Mouse (Mus musculus) testis, adult 2 months (tissue): ENCODE results near the gene Ell. TPM values are rescaled to one million over a fixed set of nuclear protein-coding genes. Genes with fewer than 3 reads are reported as not detected.

ENCODE experiments used
- H3K27ac ChIP-seq: fragments of 200-500 bp; 2 replicates; pipeline ENCODE4 v1.5.1; 2012; ENCODE audit warnings: low read depth, low read length; ENCODE audit not compliant: control insufficient read depth, insufficient read depth
- H3K27me3 ChIP-seq: fragments of 200-500 bp; 2 replicates; pipeline ENCODE4 v1.6.1; 2012; ENCODE audit warnings: mild to moderate bottlenecking, low read length, moderate library complexity; ENCODE audit not compliant: control insufficient read depth, insufficient read depth
- H3K36me3 ChIP-seq: fragments of 200-500 bp; 2 replicates; pipeline ENCODE4 v1.6.1; 2012; ENCODE audit warnings: mild to moderate bottlenecking, low read length; ENCODE audit not compliant: control insufficient read depth, insufficient read depth
- H3K4me1 ChIP-seq: fragments of 200-500 bp; 2 replicates; pipeline ENCODE4 v1.6.1; 2012; ENCODE audit warnings: low read length; ENCODE audit not compliant: control insufficient read depth, insufficient read depth
- H3K4me3 ChIP-seq: fragments of 200-500 bp; 2 replicates; pipeline ENCODE4 v1.5.1; 2012; ENCODE audit warnings: low read depth, mild to moderate bottlenecking, low read length, moderate library complexity, mixed read lengths; ENCODE audit not compliant: control insufficient read depth
- CTCF ChIP-seq: fragments of 200-500 bp; IDR thresholded peaks from 2 replicates; pipeline ENCODE4 v1.5.1; 2012; ENCODE audit warnings: low read depth, mild to moderate bottlenecking, inconsistent platforms, low read length, moderate library complexity; ENCODE audit not compliant: control insufficient read depth, insufficient read depth, insufficient replicate concordance
- POLR2A ChIP-seq: fragments of 200-500 bp; IDR thresholded peaks from 2 replicates; pipeline ENCODE4 v1.6.1; 2012; ENCODE audit warnings: low read depth, mild to moderate bottlenecking, inconsistent platforms, low read length, moderate library complexity; ENCODE audit not compliant: control insufficient read depth
- polyA plus RNA-seq: library from polyadenylated mRNA; depleted of rRNA; stranded (reverse); fragments of >200 nt; gene quantifications from 2 replicates; pipeline ENCODE4 v1.2.3, GENCODE M21; 2012; rRNA removed

Ell gene
- 42.5 and 43.8 TPM in 2 replicates for polyA plus RNA-seq

DNA sequence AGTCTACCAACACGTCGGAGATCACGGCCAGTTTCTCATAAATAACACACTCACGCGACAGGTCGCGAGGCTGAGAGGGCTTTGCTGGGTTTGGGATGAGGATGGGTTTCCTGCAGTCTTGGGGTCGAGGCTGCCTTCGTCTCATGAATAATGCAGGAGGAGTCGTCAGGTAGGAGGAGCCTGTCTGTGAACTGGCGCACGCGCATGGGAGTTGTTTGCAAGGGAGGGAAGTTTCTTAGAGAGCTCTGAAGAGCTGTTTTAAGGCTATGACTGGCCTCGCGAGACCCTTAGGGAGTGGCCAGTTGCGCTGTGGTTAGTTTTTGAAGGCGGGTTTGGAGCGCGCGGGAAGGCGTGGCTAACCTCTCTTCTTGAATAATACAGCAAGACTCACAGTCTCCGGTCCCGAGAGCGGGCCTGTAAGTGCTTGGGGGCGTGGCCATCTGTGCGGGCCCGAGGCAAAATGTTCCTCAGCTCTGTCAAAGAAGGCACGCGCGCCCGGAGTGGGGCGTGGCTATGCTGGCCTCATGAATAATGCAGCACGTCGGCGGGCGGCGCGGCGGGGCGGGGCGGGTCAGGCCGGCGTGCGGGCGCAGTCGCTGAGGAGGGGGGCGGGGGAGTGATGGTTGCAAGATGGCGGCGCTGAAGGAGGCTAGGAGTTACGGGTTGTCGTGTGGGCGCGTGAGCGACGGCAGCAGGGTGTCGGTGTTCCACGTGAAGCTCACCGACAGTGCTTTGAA lies at the start of gene Ell:
Ell (plus strand) TSS at position 381 of the 737 bp plus-strand sequence.
- no peaks in the 10 kb centered on the region for H3K27me3 ChIP-seq
- H3K36me3 ChIP-seq: no peaks in the 10 kb centered on the region; the same call in 1 of the 2 replicates
- peak within 1 kb of the TSS; percentile 90 for H3K4me3 ChIP-seq
- TF ChIP-seq POLR2A (peak; percentile 86), CTCF (0 out of 2 replicates have a peak, but pooled peaks have one; percentile 2)
- peaks cover 10% of the 10 kb centered on the region for H3K4me1 ChIP-seq
- peak within 1 kb of the TSS; percentile 98 for H3K27ac ChIP-seq

DNA sequence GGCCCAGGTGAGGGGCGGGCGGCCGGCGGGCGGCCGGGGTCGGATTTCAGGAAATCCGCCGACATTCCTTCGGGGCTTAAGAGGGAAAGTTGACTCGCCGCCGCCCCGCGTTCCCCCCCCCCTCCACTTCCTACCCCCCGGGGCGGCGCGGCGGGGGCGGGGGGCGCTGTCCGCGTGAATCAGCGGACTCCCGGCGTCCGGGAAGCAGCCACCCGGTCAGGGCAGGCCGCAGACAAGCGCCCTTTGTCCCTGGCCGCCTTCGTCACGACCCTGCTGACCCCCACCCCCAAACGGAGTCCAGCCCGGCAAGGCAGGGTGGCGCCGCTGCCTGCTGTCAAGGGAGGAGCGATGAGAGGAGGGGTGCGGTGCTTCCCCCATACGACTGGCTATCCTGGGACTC lies 49.7 kb upstream of the Ell start:
- no peak for TF ChIP-seq POLR2A
- no peak for TF ChIP-seq CTCF
- Histone ChIP-seq H3K27ac (no peak overlapping the region), H3K36me3 (no peaks in the 10 kb centered on the region), H3K27me3 (peaks cover 3% of the 10 kb centered on the region), H3K4me1 (peaks cover 52% of the 10 kb centered on the region), H3K4me3 (peak overlapping the region; percentile 83)

DNA sequence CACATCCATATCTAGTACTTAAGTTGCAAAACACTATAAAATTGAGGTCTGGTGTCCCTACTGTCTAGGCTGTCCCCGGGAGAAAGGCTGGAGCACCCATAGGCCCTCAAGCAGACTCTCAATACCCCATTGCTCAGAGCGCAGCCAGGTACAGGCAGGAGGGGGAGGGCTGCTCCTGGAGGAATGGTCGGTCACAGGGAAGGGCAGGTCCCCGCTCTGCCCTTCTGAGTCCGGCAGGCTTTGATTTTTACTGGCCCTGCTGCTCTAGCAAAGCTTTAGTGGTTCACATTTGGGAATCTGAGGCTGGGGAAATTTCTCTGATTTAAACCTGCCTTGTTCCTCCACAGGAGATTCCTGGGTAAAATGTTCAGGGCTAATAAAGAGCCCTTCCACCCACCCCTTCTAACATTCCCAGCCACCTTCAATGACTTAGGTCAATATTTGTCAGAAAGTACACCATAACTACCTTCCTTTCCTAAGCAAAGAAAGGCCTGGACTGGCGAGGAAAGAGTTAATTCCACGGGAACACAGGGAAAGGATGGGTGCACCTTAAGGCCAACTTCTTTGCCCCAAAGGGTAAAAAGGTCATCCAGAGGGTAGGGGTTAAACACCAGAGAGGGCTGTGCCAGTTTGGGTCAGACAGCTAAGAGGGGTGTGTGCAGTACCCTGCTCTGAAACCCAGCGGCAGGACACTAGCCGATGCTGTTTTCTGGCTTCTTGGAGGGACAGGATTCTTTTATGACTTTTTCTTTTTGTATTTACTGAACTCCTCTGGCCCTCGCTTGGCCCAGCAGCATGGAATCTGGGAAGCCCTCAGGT lies 49.0 kb upstream of the Ell start:
- Histone ChIP-seq H3K4me3 (peak overlapping the region; percentile 54), H3K27ac (no peak overlapping the region), H3K4me1 (peaks cover 59% of the 10 kb centered on the region), H3K27me3 (peaks cover 3% of the 10 kb centered on the region), H3K36me3 (no peaks in the 10 kb centered on the region)
- TF ChIP-seq CTCF: no peak
- no peak for TF ChIP-seq POLR2A

DNA sequence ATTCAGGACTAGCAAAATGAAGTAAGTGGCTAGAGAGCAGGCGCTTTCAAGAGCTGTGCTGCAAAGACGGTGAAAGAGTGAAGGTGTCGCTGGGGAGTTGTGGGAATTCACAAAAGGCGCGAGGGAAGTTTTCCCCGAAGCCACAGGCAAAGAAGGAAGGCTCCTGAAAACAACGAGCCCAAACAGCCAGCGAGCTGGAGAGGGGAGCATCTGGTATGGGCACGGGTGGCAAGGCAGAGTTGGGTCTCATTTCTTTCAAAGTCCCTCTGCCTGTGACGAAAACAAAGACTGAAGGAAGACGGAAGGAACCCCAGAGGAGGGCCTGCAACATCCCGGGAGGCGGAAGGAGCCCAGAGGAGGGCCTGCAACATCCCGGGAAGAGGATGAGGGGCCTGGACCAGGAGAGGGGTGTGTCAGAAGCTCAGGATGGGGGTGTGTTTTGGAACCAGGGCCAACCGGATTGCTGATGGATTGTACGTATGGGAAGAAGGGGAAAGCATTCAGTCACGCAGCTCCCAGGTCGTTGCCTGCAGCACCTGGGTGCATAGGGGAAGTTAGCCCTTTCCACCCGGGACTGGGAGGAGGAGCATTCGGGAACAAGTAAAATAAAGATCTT lies 48.3 kb upstream of the Ell start:
- Histone ChIP-seq H3K4me3 (peak overlapping the region; percentile 54), H3K36me3 (no peaks in the 10 kb centered on the region), H3K27ac (no peak overlapping the region; the same call in 1 of the 2 replicates), H3K4me1 (peaks cover 62% of the 10 kb centered on the region), H3K27me3 (peaks cover 3% of the 10 kb centered on the region)
- no peak for TF ChIP-seq POLR2A
- TF ChIP-seq CTCF: no peak

DNA sequence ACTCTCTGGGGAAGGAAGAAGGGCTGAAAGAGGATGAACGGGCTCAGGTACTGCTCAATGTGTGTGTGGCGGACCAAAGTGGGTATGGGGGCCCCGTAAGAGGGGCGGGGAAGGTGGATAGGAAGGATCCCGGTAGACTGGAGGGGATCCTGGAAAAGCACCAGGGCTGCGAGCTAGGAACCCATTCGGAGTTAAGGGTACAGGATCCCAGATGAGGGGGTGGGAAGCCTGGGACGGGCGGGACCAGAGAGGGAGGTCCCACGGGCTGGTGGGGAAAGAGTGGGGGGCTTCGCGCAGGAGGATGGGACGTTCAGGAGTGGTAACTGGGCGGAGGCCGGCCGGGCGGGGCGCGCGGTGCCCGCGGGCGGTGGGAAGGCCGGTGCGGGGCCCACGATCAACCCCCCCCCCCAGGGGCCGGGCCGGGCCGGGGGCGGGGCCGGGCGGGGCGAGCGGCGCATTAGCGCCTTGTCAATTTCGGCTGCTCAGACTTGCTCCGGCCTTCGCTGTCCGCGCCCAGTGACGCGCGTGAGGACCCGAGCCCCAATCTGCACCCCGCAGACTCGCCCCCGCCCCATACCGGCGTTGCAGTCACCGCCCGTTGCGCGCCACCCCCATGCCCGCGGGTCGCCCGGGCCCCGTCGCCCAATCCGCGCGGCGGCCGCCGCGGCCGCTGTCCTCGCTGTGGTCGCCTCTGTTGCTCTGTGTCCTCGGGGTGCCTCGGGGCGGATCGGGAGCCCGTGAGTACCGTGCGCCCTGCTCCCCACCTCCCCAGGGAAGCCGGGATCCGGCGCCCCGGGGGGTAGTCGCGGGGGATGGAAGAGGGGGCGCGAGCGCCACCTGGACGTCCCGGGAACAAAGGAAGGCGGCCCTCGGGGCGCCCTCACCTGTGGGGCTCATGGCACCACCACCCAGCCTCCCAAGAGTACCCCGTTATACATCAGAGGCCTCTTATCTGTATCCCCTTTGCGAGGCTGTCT lies 46.3 kb upstream of the Ell start, which contains the start of gene Crlf1:
Crlf1 (plus strand) TSS at position 495 of the 977 bp plus-strand sequence.
- H3K27ac ChIP-seq: no peak within 1 kb of the TSS
- H3K4me3 ChIP-seq: peak within 1 kb of the TSS; percentile 54
- no peak for TF ChIP-seq POLR2A
- TF ChIP-seq CTCF: no peak
- peaks cover 52% of the 10 kb centered on the region for H3K4me1 ChIP-seq
- H3K36me3 ChIP-seq: no peaks in the 10 kb centered on the region
- H3K27me3 ChIP-seq: peaks cover 3% of the 10 kb centered on the region

DNA sequence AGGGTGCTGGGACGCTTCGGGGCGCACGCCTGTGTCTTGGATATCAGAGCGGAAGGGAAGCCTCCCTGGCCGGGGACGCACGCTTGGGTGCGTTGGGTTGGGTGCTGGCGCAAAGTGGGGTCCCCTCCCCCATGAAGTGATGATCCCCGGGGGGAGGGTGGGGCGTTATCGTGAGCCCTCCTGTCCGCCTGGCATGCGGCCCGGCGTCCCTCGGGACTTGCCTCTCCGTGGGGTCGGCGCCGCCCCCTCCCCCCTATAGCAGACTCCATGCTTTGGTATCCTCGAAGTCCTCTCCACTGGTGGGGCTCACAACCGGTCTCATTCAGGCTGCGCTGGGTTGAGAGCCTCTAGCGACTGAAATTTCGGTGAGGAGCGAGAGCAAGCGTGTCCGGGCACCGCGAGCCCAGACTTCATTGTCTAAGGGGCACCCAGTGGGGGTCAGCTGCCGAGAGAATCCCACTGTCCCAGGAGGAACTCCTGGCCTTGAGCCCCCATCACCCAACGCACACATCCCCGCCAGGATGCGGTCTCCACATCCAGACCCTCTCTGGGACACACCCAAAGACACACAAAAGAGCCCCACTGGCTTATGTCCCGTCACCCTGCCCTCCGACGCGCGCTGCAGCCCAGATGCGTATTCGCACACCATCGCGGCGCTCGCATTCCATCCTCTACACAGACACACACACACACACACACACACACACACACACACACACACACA lies 45.4 kb upstream of the Ell start:
- H3K27me3 ChIP-seq: peaks cover 3% of the 10 kb centered on the region
- H3K36me3 ChIP-seq: no peaks in the 10 kb centered on the region
- TF ChIP-seq POLR2A (no peak), CTCF (no peak)
- H3K4me3 ChIP-seq: peak overlapping the region; percentile 46
- H3K4me1 ChIP-seq: peaks cover 43% of the 10 kb centered on the region
- no peak overlapping the region for H3K27ac ChIP-seq
